Mouse (Mus musculus) limb, embryonic 14.5 days (tissue): Measurements from ENCODE around the gene Sh3pxd2a. TPM values are rescaled to one million over a fixed set of nuclear protein-coding genes. Genes with fewer than 3 reads are reported as not detected.

ENCODE experiments used
- ATAC-seq: fragments of 200-750 bp; cut with Nextera tagmentation; 2 replicates; pipeline ENCODE4 v1.8.0; 2017; ENCODE audit warnings: low read depth, moderate number of reproducible peaks, moderate TSS enrichment; ENCODE audit not compliant: low FRiP score
- DNase-seq: peaks from one replicate; pipeline ENCODE4 v3.0.0-alpha.2; 2015; ENCODE audit warnings: low spot score
- H3K27ac ChIP-seq: fragments of 300-500 bp; sonication (generic); replicated peaks from 2 replicates; pipeline ENCODE4 v1.5.1; 2014; ENCODE audit warnings: low read depth, mild to moderate bottlenecking, low read length, moderate library complexity, mixed read lengths
- H3K27me3 ChIP-seq: fragments of 300-500 bp; sonication (generic); 2 replicates; pipeline ENCODE4 v1.6.1; 2014; ENCODE audit warnings: low read length, mixed read lengths; ENCODE audit not compliant: control insufficient read depth, insufficient read depth
- H3K36me3 ChIP-seq: fragments of 300-500 bp; sonication (generic); 2 replicates; pipeline ENCODE4 v1.6.1; 2014; ENCODE audit warnings: mild to moderate bottlenecking, low read length, moderate library complexity, mixed read lengths; ENCODE audit not compliant: control insufficient read depth, insufficient read depth
- H3K4me1 ChIP-seq: fragments of 300-500 bp; sonication (generic); 2 replicates; pipeline ENCODE4 v1.6.1; 2014; ENCODE audit warnings: antibody characterized with exemption, low read length, mixed read lengths; ENCODE audit not compliant: control insufficient read depth, insufficient read depth
- H3K4me2 ChIP-seq: fragments of 300-500 bp; sonication (generic); replicated peaks from 2 replicates; pipeline ENCODE4 v1.6.1; 2014; ENCODE audit warnings: low read depth, mild to moderate bottlenecking, low read length, moderate library complexity; ENCODE audit not compliant: severe bottlenecking
- H3K4me3 ChIP-seq: fragments of 300-500 bp; sonication (generic); replicated peaks from 2 replicates; pipeline ENCODE4 v1.5.1; 2014; ENCODE audit warnings: low read length
- H3K9ac ChIP-seq: fragments of 300-500 bp; sonication (generic); 2 replicates; pipeline ENCODE4 v1.6.1; 2014; ENCODE audit warnings: mild to moderate bottlenecking, low read depth, low read length, moderate library complexity; ENCODE audit not compliant: severe bottlenecking
- H3K9me3 ChIP-seq: fragments of 300-500 bp; sonication (generic); 2 replicates; pipeline ENCODE4 v1.6.1; 2016; ENCODE audit warnings: low read length; ENCODE audit not compliant: control insufficient read depth
- POLR2A ChIP-seq: fragments of 200-500 bp; IDR thresholded peaks from 2 replicates; pipeline ENCODE4 v1.8.0; 2012; ENCODE audit warnings: inconsistent platforms, mild to moderate bottlenecking, moderate library complexity, borderline replicate concordance; ENCODE audit not compliant: insufficient read depth, insufficient read length; ENCODE audit errors: extremely low read depth
- WGBS: fragments of 180-500 bp; shearing (Covaris S2); extraction: QIAGEN DNeasy Blood & Tissue Kit; methylation state at CpG from one replicate; pipeline ENCODE4 v1.1.7; 2014; 5-methylcytosine and 5-hydroxymethylcytosine counted together
- polyA plus RNA-seq, 2 experiments: library from polyadenylated mRNA; depleted of rRNA in 1 of 2; stranded (reverse) in 1 of 2; unstranded in 1 of 2; fragments of >200 nt; fragmentation: Nextera tagmentation in 1 of 2; extraction: Ambion mirVana in 1 of 2; gene quantifications; 2 replicates each; pipeline versions ENCODE4 v1.2.1 to v1.2.3; 2012 to 2014

Gene Sh3pxd2a
- polyA plus RNA-seq, 2 experiments: 17.1 to 61.7 TPM

- H3K9ac ChIP-seq: no peak overlapping the region
- no peak overlapping the region for H3K27ac ChIP-seq
- no peak overlapping the region for H3K4me2 ChIP-seq
- ATAC-seq: no peak
- no peaks in the 10 kb centered on the region for H3K27me3 ChIP-seq
- TF ChIP-seq POLR2A: no peak
- no peak for DNase-seq
- H3K4me3 ChIP-seq: no peak overlapping the region
- H3K36me3 ChIP-seq: no peaks in the 10 kb centered on the region
- no peaks in the 10 kb centered on the region for H3K9me3 ChIP-seq
- 0 out of 2 replicates have a peak, but pooled peaks cover 3% of the 10 kb centered on the region for H3K4me1 ChIP-seq
- WGBS: 93% methylated on average over 2 of the region's 2 CpGs
These were observed 244.0 kb downstream of the Sh3pxd2a start for GRCm38 (mm10) chr19:47220232-47220631.

GRCm38 (mm10) chr19:47219622-47220021 lies 244.6 kb downstream of the Sh3pxd2a start:
- TF ChIP-seq POLR2A: no peak
- Histone ChIP-seq H3K4me1 (0 out of 2 replicates have a peak, but pooled peaks cover 3% of the 10 kb centered on the region), H3K36me3 (no peaks in the 10 kb centered on the region), H3K4me2 (no peak overlapping the region), H3K9me3 (no peaks in the 10 kb centered on the region), H3K9ac (no peak overlapping the region), H3K4me3 (no peak overlapping the region), H3K27me3 (no peaks in the 10 kb centered on the region), H3K27ac (no peak overlapping the region)
- DNase-seq: no peak
- ATAC-seq: no peak
- 82% methylated on average over 4 of the region's 4 CpGs for WGBS

GRCm38 (mm10) chr19:47216766-47217165 lies 247.4 kb downstream of the Sh3pxd2a start:
- 55% methylated on average over 5 of the region's 5 CpGs for WGBS
- Histone ChIP-seq H3K4me1 (0 out of 2 replicates have a peak, but pooled peaks cover 3% of the 10 kb centered on the region), H3K27ac (no peak overlapping the region), H3K9ac (no peak overlapping the region), H3K9me3 (no peaks in the 10 kb centered on the region), H3K4me2 (no peak overlapping the region), H3K27me3 (no peaks in the 10 kb centered on the region), H3K4me3 (no peak overlapping the region), H3K36me3 (no peaks in the 10 kb centered on the region)
- ATAC-seq (no peak), DNase-seq (no peak)
- TF ChIP-seq POLR2A: no peak

GRCm38 (mm10) chr19:47213470-47213869 lies 250.7 kb downstream of the Sh3pxd2a start:
- H3K4me1 ChIP-seq: no peaks in the 10 kb centered on the region
- no peaks in the 10 kb centered on the region for H3K27me3 ChIP-seq
- DNase-seq: no peak
- H3K9ac ChIP-seq: no peak overlapping the region
- H3K9me3 ChIP-seq: no peaks in the 10 kb centered on the region
- TF ChIP-seq POLR2A: no peak
- H3K4me3 ChIP-seq: no peak overlapping the region
- ATAC-seq: no peak
- 76% methylated on average over 1 of the region's 1 CpGs for WGBS
- no peaks in the 10 kb centered on the region for H3K36me3 ChIP-seq
- no peak overlapping the region for H3K27ac ChIP-seq
- H3K4me2 ChIP-seq: no peak overlapping the region

GRCm38 (mm10) chr19:47212401-47212800 lies 251.8 kb downstream of the Sh3pxd2a start:
- Histone ChIP-seq H3K9ac (no peak overlapping the region), H3K36me3 (no peaks in the 10 kb centered on the region), H3K9me3 (no peaks in the 10 kb centered on the region), H3K27me3 (no peaks in the 10 kb centered on the region), H3K27ac (no peak overlapping the region), H3K4me1 (no peaks in the 10 kb centered on the region), H3K4me3 (no peak overlapping the region), H3K4me2 (no peak overlapping the region)
- WGBS: 72% methylated on average over 7 of the region's 7 CpGs
- ATAC-seq (no peak), DNase-seq (no peak)
- no peak for TF ChIP-seq POLR2A
